Mouse (Mus musculus): Measurements from ENCODE around the gene Eftud2.

The Eftud2 gene

DNA sequence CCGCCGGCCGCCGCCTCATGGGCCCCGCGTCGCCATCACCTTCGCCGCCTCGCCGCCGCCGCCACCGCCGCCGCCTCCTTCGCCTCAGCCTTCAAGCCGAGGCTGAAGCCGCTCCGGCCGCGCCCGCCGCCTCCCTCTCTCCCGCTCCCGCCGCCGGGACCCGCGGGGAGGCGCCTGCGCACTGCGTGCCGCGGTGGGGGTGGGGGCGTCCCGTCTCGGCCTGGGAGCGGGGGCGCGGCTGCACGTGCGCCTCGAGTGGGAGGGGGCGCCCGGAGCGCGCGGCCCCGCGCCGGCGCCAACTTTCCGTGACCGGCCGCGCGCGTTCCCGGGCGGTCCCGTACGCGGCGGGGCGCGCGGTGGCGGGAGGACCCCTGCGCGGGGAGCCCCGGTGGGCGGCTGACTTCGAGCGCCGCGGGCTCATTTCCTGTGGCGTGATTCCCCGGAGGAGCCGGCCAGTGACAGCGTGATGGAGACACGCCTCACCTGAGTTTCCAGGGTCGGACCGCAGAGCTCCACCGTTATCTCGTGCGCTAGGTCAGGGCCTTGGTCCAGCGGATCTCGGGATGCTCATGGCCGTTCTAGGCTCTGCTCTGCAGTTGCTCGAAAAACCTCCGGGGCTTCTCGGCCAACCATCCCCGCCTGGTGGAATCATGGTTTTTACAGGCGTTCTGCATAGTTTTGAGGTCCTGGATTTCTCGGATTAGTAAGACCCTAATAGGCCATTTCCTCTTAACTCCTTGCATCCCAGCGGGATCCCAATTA is 61.6 kb downstream of the Eftud2 start, which contains the start of gene Gjc1:
Gene Gjc1, minus strand, starts transcription at position 680 of the 762 bp plus-strand sequence.
- peak; percentile 43 for DNase-seq (ENCODE audit: low read depth)

DNA sequence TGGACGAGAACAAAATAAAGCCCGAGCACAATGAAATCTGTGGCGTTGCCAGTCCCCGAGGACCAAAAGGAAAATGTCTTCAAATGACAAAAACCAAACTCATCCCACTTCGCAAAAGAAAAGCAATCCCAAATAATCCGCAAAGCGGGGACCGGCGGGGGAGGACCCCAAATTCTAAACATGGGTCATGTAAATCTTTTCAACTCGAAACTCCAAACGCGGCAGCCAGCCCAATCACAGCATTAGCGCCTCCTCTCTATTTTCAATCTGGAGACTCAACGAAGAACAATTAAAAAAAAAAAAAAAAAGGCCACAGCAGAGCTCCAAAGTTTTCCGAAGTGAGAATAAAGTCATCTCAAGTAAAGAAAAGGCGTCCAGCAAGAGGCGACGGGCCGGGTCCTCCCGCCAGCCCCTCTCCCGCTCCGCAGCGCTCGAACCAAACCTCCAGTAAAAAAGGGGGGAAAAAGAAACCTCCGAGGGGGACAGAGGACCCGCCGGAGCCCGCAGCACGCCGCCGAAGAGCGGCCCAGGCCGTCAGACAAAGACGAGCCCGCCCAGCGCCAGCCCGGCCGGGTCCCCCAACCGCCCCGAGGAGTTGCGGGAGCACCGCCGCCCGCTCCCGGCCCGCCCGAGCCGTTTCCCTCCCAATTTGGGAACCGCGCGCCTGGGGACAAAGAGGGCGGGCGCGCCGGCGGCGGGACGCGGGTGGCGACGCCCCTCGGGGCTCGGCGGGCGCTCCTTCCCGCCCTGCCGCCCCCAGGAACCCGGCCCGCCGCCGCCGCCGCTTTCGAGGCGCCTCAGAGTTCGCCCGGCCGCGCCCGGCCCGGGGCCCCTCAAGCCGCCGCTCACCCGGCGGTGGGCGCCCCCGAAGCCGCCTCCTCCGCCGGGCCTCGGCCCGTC is 62.4 kb downstream of the Eftud2 start:
- DNase-seq (ENCODE audit: low read depth), result peak; percentile 43

DNA sequence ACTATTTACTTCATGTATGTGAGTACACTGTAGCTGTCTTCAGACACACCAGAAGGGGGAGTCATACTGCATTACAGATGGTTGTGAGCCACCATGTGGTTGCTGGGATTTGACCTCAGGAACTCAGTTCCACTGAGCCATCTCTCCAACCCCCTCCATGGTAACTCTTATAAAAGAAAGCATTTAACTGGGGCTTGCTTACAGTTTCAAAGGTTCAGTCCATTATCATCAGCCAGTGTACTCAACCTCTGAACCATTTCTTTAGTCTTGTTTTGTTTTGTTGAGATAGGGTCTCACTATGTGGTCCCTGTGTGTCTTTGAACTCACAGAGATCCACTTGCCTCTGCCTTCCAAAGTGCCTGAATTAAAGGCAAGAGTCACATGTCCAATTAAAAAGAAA is 65.9 kb downstream of the Eftud2 start:
- DNase-seq (ENCODE audit: low read depth), result no peak

DNA sequence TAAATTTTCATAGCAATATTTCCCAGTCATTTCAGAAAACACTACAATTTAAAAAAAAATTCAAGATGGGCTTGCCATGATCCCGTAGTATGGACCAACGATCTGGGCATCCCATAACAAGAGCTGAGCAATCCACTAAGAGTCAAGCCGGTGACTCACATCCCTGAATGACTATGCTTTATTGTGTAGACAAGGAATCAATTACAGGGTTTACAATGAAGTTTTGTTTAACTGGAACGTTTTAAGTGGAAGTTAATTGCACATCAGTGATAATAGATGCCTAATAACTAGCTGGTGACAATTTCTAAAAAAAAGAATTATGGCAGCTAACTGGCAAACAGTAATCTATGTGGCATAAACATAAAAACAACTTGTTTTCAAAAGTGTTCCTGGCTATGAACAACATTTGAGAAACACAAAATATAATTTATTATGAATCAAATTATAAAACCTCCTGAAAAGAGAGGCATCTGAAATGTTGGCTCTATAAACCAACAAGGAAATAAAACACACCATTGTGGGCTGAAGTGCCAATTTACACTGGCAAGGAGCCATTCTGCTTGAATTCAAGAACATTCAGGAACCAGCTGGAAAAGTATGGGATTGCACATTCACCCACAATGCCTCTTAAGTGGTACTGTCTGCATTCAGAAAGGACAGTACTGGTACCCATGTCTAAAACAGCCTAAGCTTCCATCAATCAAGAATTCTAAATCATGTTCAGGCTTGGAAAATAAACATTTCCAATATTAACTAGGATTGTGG is 69.9 kb downstream of the Eftud2 start:
- DNase-seq (ENCODE audit: low read depth), result no peak

DNA sequence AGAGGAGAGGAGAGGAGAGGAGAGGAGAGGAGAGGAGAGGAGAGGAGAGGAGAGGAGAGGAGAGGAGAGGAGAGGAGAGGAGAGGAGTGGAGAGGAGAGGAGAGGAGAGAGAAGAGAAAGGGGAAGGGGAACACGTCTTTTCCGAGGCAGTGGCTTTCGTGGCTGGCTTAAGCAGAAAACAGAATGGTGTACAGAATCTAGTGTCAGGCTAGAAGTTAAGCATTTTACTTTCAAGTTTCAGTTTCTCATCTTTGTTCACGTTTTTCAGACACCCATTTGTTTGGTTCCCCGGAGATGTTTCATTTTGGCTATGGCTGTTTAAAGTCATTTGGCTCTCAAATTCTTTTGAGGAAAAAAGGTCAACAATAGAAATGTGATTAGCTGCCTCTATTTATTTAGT is 72.5 kb downstream of the Eftud2 start:
- DNase-seq (ENCODE audit: low read depth), result no peak

DNA sequence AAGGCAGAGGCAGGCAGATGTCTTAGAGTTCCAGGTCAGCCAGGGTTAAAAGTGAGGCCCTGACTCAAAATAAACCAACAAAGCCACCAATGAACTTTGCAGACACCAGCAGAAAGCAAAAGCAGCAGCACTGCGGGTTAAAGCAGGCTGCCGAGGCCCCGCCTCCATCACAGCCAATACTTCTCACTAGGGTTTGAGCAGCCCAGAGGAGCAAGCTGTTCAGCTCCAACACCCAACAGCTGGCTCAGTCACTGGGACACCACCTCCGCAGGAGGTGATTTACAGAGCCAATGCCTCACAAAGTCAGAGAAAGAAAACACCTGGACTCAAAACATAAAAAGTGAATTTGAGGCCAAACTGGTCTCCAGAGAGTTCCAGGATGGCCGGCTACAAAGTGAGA is 77.3 kb downstream of the Eftud2 start:
- no peak for DNase-seq (ENCODE audit: low read depth)

DNA sequence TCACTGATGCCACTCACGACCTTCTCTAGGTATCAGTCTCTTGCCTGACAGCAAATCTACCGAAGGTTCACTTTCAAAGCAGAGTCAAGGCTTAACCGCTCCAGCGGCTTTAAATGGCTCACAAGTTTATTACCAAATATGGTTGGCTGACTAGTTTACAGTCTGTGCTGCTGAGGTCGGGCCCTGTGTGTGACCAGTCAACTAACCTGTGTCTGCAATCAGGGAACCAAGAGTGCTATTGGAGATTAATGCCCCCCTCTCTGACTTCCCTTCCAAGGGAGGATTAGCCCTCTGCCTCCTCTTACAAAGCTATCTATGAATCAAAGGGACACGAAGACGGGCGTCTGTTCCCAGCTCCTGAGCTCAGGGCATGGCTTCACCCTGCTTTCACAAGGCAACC is 86.6 kb downstream of the Eftud2 start:
- no peak for DNase-seq (ENCODE audit: low read depth)

DNA sequence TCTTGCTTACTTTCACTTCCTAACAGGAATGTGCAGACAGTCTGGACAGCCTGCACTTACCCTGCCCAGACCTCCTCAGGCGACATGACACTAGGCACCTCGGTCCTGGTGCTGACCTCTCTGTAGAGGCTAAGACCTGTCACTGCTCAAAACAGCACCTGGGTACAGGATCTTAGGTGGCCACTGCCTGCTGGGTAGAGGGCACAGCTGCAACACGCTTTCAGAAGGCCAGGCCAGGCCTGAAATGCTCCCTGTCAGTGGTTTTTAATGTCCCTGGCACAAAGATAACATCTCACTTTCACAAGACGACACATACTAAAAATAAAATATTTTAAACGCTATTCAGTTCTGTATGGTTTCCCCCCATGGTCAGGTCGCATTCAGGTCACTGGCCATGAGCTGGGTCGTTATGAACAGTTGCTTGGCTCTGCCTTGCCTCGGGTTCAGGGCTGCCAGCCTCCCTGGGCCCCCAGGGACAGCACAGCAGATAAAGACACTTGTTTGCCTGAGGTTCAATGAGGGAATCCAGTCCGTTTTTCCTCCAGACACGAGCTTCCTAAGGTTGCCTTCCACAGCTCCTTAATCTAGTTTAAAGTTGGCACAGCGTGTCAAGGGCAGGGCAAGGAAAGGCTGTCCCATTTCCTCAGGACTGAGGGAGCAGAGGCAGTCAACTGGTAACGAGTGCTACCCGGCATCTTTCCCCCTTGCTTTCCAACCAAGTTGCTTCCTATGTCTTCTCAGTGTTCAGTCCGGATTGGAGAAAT is 88.9 kb downstream of the Eftud2 start:
- DNase-seq (ENCODE audit: low read depth), result no peak

Measured in induced T-regulatory cell, adult 2 months (primary cell).